Mouse (Mus musculus) adrenal gland, adult 8-10 months (tissue): ENCODE results near the gene Rdh5. TPM values are rescaled to one million over a fixed set of nuclear protein-coding genes. Genes with fewer than 3 reads are reported as not detected.

Experiments
- DNase-seq: peaks from one replicate; pipeline ENCODE4 v3.0.0; 2022
- total RNA-seq, 4 experiments: library from RNA; stranded (reverse); gene quantifications; 2 replicates each; pipeline ENCODE4 v1.2.4; 2022

Rdh5 gene
- total RNA-seq, 4 experiments from 2014 or later, result 9.5 to 23.2 (median 15.7) TPM

DNA sequence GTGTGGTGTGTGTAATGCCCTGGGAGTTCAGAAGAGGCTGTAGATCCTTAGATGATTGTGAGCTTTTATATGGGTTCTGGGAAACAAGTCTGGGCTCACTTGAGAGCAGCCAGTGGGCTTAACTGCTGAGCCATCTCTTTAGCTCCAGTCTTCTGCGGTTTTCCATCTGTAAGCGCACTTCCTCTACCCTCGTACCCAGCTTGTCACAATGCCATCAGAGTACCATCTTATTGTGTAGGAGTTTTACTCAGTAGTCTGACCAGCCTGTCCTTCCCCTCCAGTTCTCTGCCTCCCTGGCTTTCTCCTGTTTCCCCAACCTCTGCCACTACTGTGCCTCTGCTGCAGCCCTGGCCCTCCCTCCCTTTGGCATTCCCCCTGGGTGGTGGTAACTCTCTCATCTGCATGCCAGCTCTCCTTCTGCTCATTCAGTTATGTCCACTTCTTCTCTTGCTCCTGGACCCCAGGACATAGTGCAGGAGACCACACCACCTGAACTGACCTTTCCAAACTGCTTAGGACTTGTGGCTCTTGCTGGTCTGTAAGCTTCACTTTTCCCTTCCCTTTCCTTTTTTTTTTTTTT is 20.2 kb downstream of the Rdh5 start:
- DNase-seq, result no peak

DNA sequence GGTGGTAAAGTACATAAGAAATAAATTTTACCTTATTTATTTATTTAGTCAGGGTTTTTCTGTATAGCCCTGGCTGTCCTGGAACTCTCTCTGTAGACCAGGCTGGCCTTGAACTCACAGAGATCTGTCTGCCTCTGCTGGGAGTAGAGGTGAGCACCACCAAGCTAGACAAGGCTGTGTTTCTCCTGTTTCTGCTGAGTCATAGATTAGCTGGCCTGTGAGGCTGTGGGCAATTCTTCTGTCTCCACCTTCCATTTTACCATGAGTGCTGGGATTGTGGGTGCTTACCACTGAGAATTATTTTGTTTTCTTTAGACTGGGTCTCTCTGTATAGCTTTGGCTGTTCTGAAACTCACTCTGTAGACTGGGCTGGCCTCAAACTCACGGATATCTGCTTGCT is 21.3 kb downstream of the Rdh5 start:
- no peak for DNase-seq

DNA sequence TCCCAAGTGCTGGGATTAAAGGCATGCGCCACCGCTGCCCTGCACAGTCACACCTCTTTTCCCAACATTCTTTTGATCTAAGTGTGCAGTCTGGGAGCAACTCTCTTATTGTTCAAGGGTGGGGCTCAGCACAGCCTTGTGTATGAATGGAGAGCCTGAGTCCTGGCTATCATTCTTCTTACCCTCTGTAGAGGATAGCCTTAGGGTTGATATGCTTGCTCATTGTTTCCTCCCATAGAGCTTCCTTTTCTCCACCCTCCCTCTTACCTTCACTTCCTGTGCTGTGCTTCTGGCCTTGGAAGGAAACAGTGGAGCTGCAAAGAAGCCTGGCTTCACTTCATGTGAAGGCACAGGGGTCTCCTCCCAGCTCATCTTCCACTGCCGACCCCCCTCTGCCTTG is 22.0 kb downstream of the Rdh5 start, which contains the start of gene Cd63:
Cd63 (plus strand) TSS at position 292 of the 400 bp plus-strand sequence.
- no peak for DNase-seq

DNA sequence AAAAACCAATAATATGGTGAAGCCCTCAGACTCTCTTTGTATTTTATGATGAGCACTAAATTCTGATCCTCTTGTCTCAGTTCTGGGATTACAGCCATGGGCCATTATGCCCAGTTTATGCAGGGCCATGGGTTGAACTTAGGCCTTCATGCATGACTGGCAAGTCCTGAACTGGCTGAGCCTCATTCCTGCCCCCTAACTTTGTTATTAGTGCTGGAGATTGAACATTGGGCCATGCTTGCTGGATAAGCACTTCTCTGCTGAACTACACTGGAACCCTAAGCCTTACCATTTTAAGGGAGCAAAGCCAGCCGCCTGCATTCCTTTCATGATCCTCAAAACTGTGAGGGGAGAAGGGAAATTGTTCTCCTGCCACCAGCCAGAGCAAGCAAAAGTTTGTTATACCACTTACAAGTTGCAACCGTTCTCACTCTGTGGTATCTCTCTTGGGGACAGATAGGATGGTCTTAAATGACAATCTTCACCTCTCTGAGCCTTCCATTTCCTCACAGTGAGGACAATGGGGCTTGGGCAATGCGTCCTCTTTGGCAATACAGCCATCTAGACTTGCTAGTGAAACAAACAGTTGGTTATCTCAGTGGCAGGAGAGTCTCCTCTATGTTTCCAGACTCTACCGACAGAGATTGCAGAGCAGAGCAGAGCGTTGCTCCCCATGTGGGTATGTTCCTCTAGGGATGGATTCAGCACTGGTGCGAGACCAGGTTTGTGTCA is 22.8 kb downstream of the Rdh5 start:
- DNase-seq, result no peak

- DNase-seq, result no peak
These were observed 25.2 kb downstream of the Rdh5 start for GRCm38 (mm10) chr10:128897501-128897900.

DNA sequence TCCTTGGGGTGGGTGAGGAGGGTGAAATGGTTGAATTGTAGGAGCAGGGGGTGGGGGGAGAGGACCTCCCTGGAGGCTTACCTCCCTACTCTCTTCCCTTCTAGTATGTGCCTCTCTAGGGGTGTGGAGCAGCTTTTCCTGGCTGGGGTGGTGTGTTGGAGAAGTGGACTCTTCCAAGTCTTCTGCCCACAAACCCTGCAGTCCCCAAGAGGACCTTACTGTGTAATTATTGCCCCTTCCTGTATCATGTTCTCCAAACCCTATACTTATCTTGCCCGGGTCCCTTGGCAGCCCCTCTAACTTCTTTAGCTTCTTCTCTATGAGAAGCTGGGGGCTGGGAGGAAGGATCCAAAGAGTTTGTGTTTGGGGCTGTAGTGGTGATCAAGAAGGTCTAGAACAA is 25.9 kb downstream of the Rdh5 start:
- no peak for DNase-seq

DNA sequence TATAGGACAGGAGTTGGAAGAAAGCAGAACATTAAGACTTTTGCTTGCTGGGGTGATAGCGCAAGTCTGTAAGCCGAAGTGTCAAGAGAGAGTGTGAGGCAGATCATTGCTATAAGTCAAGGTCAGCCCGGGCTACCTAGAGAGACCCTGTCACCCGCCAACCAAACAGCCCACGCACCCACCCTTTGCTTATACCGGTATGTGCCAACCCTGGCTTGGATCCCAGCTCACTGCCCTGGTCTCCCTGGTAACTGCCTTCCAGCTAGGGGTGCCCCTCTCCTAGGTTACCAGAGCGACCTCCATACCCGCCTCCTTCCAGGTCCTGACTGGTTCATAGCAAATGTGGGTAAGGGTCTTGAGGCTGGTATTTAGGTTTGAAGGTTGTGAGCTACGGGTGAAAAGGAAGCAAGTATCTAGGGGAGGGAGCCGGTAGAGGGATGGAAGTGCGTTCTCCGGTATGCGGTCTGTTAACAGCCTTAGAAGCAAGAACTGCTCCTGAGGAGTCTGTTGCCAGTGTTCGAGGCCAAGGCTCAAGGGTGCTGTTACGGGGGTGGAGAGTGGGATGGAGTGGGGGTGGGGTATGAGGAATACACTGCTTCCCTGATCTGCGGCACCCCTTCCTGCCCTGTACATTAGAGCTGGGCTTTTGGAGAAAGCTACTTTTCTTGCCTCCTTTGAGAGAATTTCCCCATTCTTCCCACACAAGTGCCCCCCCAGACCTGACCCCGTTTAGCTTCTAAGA is 26.6 kb downstream of the Rdh5 start:
- DNase-seq, result no peak

DNA sequence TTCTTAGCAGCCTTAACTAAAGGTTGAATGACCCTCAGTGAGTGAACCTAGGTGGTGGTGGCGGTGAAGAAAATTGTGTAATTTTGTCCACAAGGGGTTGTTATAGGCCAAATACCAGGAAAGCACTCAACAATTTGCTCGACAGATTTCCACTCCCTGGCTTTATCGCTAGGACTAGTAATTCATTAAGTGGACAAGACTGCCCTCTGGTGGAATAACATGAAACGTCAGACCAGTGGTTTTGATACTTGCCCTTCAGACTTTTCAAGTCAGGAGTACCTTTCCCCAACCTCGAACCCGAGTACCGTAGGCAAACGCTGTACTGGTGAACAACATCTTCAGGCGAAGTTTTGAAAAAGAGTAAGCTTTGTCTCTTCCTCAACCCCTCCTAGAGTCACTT is 27.3 kb downstream of the Rdh5 start:
- DNase-seq, result no peak

DNA sequence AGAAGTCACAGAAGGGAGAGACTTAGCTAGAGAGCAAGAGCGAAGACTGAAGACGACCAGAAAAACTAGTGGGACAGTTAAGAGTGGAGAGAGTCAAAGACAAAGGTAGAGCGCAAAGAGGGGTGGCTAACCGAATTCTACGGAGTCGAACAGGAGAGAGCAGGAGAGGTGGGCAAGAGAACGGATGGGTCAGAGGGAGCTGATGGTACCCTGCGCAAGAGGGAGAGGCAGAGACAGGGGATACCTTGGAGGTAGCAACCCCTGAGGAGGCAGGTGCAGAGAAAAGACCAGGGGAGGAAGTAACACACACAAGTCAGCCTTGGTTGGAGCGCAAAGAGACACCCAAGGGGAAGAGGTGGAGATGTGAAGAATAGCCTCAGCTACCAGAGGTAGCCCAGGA is 30.4 kb downstream of the Rdh5 start:
- DNase-seq, result no peak

- DNase-seq, result no peak
These were observed 31.2 kb downstream of the Rdh5 start, which contains the start of gene Gdf11 for GRCm38 (mm10) chr10:128891296-128892094. Gene Gdf11 (minus strand): TSS chr10:128891718.

- DNase-seq, result no peak
These were observed 32.0 kb downstream of the Rdh5 start for GRCm38 (mm10) chr10:128890383-128891295.

GRCm38 (mm10) chr10:128889846-128890245 is 32.8 kb downstream of the Rdh5 start:
- no peak for DNase-seq

DNA sequence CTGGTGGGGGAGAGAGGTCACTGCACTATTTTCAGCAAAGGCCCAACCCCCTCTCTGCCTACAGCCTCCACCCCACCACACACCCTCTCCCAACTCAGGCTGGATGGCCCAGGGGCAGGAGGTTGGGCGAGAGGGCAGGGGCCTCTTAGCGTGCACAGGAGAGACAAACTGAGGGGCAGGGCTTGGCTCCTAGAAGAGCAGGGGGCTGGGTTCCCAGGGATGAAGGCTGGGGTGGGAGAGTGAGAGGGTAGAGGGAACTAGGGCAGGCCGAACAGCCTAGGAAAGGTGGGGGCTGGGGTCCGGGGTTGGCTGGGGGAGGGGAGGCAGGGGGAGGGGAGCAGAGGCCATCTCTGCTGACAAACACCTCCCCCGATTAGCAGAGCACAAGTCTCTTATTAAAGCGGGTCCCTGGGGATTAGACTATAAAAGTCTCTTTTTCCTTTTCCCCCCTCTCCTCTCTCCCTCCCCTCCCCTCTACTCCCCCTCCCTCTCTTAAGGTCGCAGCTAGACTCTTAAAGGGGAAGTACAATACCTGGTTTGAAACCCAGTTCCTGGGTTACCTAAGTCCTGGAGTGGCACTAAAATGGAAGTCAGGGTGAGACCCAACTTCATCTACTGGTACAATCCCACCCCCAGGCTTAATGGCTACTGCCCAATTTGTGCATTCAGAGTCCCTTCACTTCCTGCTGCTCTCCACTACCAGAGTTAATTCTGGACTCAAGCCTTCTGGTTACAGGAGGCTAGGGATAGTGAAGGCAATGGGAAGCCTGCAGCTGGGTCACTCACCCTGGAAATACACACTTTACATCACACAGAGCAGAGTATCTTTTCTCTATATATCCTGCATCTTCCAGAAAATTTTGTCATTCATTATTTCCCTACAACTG is 33.5 kb downstream of the Rdh5 start:
- DNase-seq, result no peak

- DNase-seq, result no peak
These were observed 40.6 kb downstream of the Rdh5 start for GRCm38 (mm10) chr10:128882067-128882466.

DNA sequence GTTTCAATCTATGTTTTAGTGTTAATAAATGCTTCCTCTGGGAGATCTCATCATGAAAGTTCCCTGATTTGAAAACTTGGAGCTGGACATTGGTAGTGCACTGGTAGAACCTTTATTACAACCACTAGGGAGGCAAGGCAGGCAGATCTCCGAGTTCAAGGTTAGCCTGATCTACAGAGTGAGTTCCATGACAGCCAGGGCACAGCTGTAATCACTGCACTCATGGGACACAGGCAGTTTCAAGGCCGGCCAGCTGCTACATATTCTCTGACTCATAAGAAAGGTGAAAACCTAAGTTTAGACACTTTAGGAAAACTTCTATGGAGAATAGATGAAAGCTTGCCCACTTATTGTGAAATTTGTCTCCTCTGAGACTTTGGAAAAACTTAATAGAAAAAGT is 43.9 kb downstream of the Rdh5 start:
- peak; percentile 64 for DNase-seq

GRCm38 (mm10) chr10:128878291-128878690 is 44.4 kb downstream of the Rdh5 start:
- DNase-seq, result no peak

DNA sequence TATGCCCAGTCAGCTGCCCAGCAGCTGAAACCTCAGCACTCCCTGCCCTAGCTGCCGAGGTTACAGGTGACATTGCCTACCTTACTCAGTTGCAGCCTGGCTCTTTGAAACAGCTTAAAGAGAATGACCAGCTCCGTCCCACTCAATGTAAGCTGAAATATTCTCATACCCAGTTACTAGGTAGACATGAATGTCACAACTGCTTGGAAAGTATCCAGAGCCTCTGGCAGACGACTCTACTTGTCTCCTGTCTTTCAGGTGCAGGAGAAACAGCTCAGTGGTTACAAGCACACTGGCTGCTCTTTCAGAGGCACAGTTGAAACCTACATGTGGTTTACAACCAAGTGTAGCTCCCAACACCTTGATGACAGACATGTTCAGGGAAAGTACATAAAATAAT is 52.3 kb downstream of the Rdh5 start:
- no peak for DNase-seq

DNA sequence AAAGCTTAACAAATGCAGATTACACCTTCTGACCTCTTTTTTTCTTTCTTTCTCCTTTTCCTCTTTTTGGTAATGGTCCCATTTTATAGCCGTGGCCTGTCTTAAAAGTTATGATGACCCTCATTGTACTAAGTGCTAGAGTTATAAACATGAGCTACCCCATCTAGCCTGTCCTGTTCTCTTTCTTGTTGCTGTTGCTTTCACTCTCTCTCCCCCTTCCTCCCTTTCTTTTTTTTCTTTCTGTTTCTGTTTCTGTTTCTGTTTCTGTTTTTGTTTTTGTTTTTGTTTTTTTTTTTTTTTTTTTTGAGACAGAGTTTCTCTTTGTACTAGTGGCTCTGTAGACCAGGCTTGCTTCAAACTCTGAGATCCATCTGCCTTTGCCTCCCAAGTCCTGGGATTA is 56.2 kb downstream of the Rdh5 start:
- DNase-seq, result no peak

DNA sequence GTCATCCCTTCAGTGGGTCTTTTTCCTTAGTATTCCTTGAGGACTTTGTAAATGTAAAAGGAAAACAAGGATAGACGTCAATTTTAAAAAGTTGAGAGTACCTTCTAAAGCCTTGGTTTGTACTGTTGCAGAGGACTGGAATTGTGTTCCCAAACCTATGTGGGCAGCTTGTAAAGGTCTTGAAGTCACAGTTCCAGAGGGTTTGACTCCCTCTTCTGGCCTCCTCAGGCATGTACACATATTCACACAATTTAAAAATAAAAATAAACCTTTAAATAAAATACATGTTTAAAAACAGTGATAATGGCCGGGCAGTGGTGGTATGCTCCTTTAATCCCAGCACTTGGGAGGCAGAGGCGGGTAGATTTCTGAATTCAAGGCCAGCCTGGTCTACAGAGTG is 56.6 kb downstream of the Rdh5 start:
- no peak for DNase-seq
